Mouse (Mus musculus): Measurements from ENCODE around the gene Clcf1. TPM values are rescaled to one million over a fixed set of nuclear protein-coding genes. Genes with fewer than 3 reads are reported as not detected.
A peak's percentile ranks its signal among the peaks of the same experiment; 100 is the strongest.

Clcf1 gene
- polyA plus RNA-seq, 1 experiment, result 13.1 TPM

DNA sequence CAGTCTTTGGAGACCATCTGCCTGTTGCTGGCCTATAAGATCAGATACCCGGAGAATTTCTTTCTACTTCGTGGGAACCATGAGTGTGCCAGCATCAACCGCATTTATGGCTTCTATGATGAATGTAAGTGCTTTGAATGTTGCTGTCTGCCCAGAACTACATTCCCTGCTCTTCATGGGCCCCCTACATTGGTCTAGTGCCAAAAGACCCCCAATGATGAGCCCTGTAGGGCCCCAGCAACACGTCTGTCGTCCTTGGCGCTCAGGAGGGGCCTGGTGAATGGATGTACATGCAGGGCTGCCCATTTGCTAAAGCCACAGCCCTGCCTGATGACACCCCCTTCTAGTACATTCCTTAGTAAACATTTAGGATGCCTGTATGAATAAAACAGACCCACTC, 20.9 kb upstream of the Clcf1 start:
- DNase-seq (ENCODE audit: low spot score), result no peak

DNA sequence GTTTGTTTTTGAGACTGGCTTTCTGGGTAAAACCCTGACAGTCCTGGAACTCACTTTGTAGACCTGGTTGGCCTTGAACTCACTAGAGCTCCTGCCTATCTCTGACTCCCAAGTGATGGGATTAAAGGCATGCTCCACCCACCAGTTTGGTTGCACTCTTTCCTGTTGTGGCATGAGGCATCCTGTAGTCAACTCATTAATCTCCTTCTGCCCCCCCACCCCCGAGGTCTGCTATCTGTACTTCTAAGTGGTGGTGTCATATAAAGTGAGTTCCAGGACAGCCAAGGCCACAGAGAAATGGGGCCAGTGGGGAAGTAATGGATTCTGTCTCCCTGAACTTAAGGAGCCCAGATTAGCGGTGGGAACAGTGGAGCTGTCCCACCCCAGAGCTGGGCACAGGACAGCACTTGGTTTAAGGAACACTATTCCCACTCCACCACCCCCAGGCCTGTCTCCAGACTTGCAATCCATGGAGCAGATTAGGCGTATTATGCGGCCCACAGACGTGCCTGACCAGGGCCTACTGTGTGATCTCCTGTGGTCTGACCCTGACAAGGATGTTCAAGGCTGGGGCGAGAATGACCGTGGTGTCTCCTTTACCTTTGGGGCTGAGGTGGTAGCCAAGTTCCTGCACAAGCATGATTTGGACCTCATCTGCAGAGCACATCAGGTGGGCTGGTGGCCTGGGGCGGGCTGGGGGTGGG, 19.9 kb upstream of the Clcf1 start:
- no peak for DNase-seq (ENCODE audit: low spot score)

- no peak for DNase-seq (ENCODE audit: low spot score)
Observed at GRCm38 (mm10) chr19:4194776-4195650, 19.0 kb upstream of the Clcf1 start.

DNA sequence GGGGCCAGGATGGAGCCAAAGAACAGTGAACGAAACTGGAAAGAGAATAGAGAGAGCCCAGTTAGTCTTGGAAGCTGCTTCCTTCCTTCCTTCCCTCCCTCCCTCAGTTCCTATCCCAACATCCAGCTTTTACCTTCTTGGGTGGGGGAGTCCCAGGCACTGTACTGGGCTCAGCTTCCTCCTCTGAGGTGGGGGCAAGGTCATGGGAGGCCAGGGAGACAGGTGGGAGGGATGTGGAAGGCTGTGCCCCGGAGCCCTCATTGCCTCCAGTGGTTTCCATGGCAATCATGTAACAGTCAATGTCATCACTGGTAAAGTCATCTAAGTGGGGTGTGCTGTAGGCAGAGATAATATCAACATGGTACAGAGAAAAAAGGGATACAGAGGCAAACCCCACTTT, 18.0 kb upstream of the Clcf1 start:
- no peak for DNase-seq (ENCODE audit: low spot score)

- DNase-seq (ENCODE audit: low spot score), result no peak
Observed at GRCm38 (mm10) chr19:4196548-4196947, 17.5 kb upstream of the Clcf1 start.

- no peak for DNase-seq (ENCODE audit: low spot score)
Observed at GRCm38 (mm10) chr19:4197180-4197579, 16.9 kb upstream of the Clcf1 start.

GRCm38 (mm10) chr19:4201291-4201909, 12.6 kb upstream of the Clcf1 start, which contains the start of gene Rad9a:
Gene Rad9a, minus strand, starts transcription at chr19:4201662.
- peak; percentile 82 for DNase-seq (ENCODE audit: low spot score)

GRCm38 (mm10) chr19:4202149-4202548, 11.9 kb upstream of the Clcf1 start:
- no peak for DNase-seq (ENCODE audit: low spot score)

DNA sequence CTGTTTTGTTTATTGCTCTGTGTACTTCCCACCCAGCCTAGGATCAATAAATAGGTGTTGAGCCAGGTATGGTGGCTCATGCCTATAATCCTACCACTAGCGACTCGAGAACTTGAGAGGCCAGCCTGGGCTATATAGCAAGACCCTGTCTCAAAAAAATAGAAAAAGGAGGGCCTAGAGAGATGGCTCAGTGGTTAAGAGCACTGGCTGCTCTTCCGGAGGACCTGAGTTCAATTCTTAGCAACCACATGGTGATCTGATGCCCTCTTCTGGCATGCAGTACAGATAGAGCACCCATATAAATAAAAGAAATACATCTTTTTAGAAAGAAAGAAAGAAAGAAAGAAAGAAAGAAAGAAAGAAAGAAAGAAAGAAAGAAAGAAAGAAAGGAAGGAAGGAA, 10.9 kb upstream of the Clcf1 start:
- no peak for DNase-seq (ENCODE audit: low spot score)

- no peak for DNase-seq (ENCODE audit: low spot score)
Observed at GRCm38 (mm10) chr19:4203604-4204326, 10.3 kb upstream of the Clcf1 start.

- no peak for DNase-seq (ENCODE audit: low spot score)
Observed at GRCm38 (mm10) chr19:4204889-4205288, 9.1 kb upstream of the Clcf1 start.

- no peak for DNase-seq (ENCODE audit: low spot score)
Observed at GRCm38 (mm10) chr19:4206971-4207370, 7.1 kb upstream of the Clcf1 start.

DNA sequence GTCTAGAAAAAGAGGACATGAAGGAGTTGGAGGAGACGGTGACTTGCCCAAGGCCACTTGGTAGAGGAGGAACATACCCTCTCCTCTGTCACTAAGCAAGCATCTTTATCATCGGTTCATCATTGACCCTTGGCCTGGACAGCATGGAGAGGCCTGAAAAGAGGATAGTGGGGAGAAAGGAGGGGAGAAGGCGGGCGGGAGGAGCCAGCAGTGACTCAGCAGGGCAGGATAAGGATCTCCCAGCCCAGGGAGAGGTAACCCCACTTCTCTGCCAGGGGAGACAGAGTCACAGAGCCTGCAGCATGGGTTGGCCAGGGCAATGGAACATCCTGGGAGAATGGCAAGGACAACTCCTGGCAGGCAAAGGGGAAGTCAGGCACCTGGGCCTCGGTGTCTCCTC, 5.5 kb upstream of the Clcf1 start:
- no peak for DNase-seq (ENCODE audit: low spot score)

- no peak for DNase-seq (ENCODE audit: low spot score)
Observed at GRCm38 (mm10) chr19:4211891-4212588, 2.0 kb upstream of the Clcf1 start.

DNA sequence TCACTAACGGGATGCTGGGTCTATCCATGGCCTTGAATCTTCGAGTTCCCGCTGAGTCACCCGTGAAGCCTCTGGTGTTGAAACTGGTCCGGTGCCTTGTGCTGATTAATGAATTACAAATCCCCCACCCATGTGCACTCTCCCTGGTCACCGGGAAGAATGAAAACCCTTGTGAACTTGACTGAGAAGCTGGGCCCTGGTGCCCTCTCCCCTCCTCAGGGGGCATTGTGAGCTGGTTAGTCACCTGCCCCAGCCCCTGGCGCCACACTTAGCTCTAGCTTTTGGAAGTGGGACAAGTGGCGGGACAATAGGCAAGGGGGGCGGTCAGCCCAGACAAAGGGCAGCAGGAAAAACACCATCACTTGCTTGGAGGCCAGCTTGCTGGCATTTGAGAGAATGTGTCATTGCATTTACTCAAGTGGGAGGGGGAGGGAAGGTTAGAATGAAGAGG, 489 bp upstream of the Clcf1 start:
- DNase-seq (ENCODE audit: low spot score), result no peak

- peak; percentile 39 for DNase-seq (ENCODE audit: low spot score)
Observed at GRCm38 (mm10) chr19:4214771-4215450, 873 bp downstream of the Clcf1 start.

DNA sequence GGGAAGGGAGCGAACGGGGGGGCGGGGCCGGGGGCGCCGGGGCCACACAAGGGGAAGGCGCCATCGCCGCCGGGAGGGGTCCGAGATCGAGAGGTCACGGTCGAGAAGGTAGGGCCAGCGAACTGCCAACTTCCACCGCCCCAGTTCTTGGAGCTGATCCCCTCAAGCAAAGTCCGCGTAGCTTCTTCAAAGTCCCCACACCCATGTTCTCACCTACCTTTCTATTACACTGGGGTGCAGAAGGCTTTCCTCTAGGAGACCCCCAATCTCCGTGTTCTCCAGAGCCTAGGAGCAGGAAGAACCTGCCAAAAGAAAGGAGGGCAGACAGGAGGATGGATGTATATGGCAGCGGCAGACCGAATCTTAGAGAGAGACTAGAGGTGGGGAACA, 1.4 kb downstream of the Clcf1 start:
- DNase-seq (ENCODE audit: low spot score), result no peak

- DNase-seq (ENCODE audit: low spot score), result peak; percentile 33
Observed at GRCm38 (mm10) chr19:4216041-4216685, 2.1 kb downstream of the Clcf1 start.

- no peak for DNase-seq (ENCODE audit: low spot score)
Observed at GRCm38 (mm10) chr19:4217140-4217539, 3.1 kb downstream of the Clcf1 start.

DNA sequence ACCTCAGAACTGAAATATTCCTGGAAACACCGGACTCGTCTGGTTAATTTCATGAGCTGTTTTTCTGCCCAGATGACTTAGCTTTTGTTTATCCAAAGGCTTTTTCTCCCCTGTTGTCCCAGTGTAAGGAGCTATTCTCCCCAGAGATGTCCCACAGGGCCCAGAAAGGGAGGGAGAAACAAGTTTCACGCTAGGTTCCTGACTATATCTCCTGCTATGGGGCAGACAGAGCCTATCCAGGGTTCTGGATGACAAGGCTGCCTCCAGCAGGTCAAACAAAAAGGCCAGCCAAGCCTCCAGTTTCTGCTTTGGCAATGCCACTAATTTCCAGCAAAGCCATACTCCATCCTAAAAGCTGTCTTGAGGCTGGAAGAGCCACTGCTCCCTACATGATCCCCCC, 3.8 kb downstream of the Clcf1 start:
- DNase-seq (ENCODE audit: low spot score), result no peak
